Mouse (Mus musculus) limb, embryonic 12.5 days (tissue): ENCODE results near the gene Gpr89. TPM values are rescaled to one million over a fixed set of nuclear protein-coding genes. Genes with fewer than 3 reads are reported as not detected.

ENCODE experiments used
- ATAC-seq: fragments of 200-750 bp; cut with Nextera tagmentation; 2 replicates; pipeline ENCODE4 v1.8.0; 2017; ENCODE audit warnings: low read depth, moderate TSS enrichment; ENCODE audit not compliant: insufficient number of reproducible peaks, insufficient read depth, low FRiP score, low TSS enrichment
- H3K27ac ChIP-seq: fragments of 300-500 bp; sonication (generic); 2 replicates; pipeline ENCODE4 v1.5.1; 2016; ENCODE audit warnings: mild to moderate bottlenecking, moderate library complexity
- H3K27me3 ChIP-seq: fragments of 300-500 bp; sonication (generic); 2 replicates; pipeline ENCODE4 v1.6.1; 2016; ENCODE audit warnings: mild to moderate bottlenecking, moderate library complexity
- H3K36me3 ChIP-seq: fragments of 300-500 bp; sonication (generic); 2 replicates; pipeline ENCODE4 v1.6.1; 2016; ENCODE audit warnings: mild to moderate bottlenecking, moderate library complexity
- H3K4me1 ChIP-seq: fragments of 300-500 bp; sonication (generic); replicated peaks from 2 replicates; pipeline ENCODE4 v1.6.1; 2016
- H3K4me2 ChIP-seq: fragments of 300-500 bp; sonication (generic); 2 replicates; pipeline ENCODE4 v1.6.1; 2016; ENCODE audit warnings: mild to moderate bottlenecking, moderate library complexity
- H3K4me3 ChIP-seq: fragments of 300-500 bp; sonication (generic); replicated peaks from 2 replicates; pipeline ENCODE4 v1.5.1; 2016; ENCODE audit warnings: mild to moderate bottlenecking
- H3K9ac ChIP-seq: fragments of 300-500 bp; sonication (generic); replicated peaks from 2 replicates; pipeline ENCODE4 v1.6.1; 2016; ENCODE audit warnings: mild to moderate bottlenecking, moderate library complexity
- H3K9me3 ChIP-seq: fragments of 300-500 bp; sonication (generic); 2 replicates; pipeline ENCODE4 v1.6.1; 2016; ENCODE audit warnings: mild to moderate bottlenecking, moderate library complexity
- WGBS: fragments of 180-500 bp; shearing (Covaris S2); methylation state at CpG from one replicate; pipeline ENCODE4 v1.1.7; 2016; 5-methylcytosine and 5-hydroxymethylcytosine counted together
- polyA plus RNA-seq: library from polyadenylated mRNA; unstranded; fragments of >200 nt; fragmentation: Nextera tagmentation; extraction: Ambion mirVana; gene quantifications from 2 replicates; pipeline ENCODE4 v1.2.1, GENCODE M21; 2016

The Gpr89 gene
- polyA plus RNA-seq, 1 experiment from 2014 or later = 37.7 TPM

- 91% methylated on average over 7 of the region's 7 CpGs for WGBS
- Histone ChIP-seq H3K36me3 (peaks cover 63% of the 10 kb centered on the region), H3K27ac (no peak overlapping the region), H3K4me1 (no peaks in the 10 kb centered on the region), H3K27me3 (no peaks in the 10 kb centered on the region), H3K4me2 (no peak overlapping the region), H3K4me3 (no peak overlapping the region), H3K9ac (no peak overlapping the region), H3K9me3 (no peaks in the 10 kb centered on the region)
- no peak for ATAC-seq
These were observed 36.1 kb downstream of the Gpr89 start for GRCm38 (mm10) chr3:96869091-96869490.

- no peaks in the 10 kb centered on the region for H3K27me3 ChIP-seq
- H3K36me3 ChIP-seq = peaks cover 58% of the 10 kb centered on the region
- no peak overlapping the region for H3K9ac ChIP-seq
- H3K4me1 ChIP-seq = no peaks in the 10 kb centered on the region
- H3K27ac ChIP-seq = no peak overlapping the region
- no peak overlapping the region for H3K4me2 ChIP-seq
- WGBS = 87% methylated on average over 8 of the region's 8 CpGs
- no peak overlapping the region for H3K4me3 ChIP-seq
- H3K9me3 ChIP-seq = no peaks in the 10 kb centered on the region
- ATAC-seq = no peak
These were observed 36.6 kb downstream of the Gpr89 start for GRCm38 (mm10) chr3:96868566-96868965.

GRCm38 (mm10) chr3:96867863-96868262, 37.3 kb downstream of the Gpr89 start:
- no peak for ATAC-seq
- Histone ChIP-seq H3K27ac (no peak overlapping the region), H3K4me2 (no peak overlapping the region), H3K36me3 (peaks cover 51% of the 10 kb centered on the region), H3K27me3 (no peaks in the 10 kb centered on the region), H3K9ac (no peak overlapping the region), H3K4me3 (no peak overlapping the region), H3K4me1 (no peaks in the 10 kb centered on the region), H3K9me3 (no peaks in the 10 kb centered on the region)
- WGBS = 92% methylated on average over 3 of the region's 3 CpGs

GRCm38 (mm10) chr3:96860498-96860897, 44.6 kb downstream of the Gpr89 start:
- 89% methylated on average over 5 of the region's 5 CpGs for WGBS

GRCm38 (mm10) chr3:96855833-96856232, 49.3 kb downstream of the Gpr89 start:
- H3K36me3 ChIP-seq = no peaks in the 10 kb centered on the region
- no peak overlapping the region for H3K9ac ChIP-seq
- no peaks in the 10 kb centered on the region for H3K4me1 ChIP-seq
- no peak overlapping the region for H3K27ac ChIP-seq
- ATAC-seq = no peak
- no peaks in the 10 kb centered on the region for H3K27me3 ChIP-seq
- H3K4me2 ChIP-seq = no peak overlapping the region
- H3K9me3 ChIP-seq = no peaks in the 10 kb centered on the region
- 72% methylated on average over 3 of the region's 3 CpGs for WGBS
- H3K4me3 ChIP-seq = no peak overlapping the region

More at GRCm38 (mm10) chr3:96860498-96860897, 44.6 kb downstream of the Gpr89 start:
- Histone ChIP-seq H3K4me2 (no peak overlapping the region), H3K4me1 (no peaks in the 10 kb centered on the region), H3K4me3 (no peak overlapping the region), H3K36me3 (no peaks in the 10 kb centered on the region), H3K9ac (no peak overlapping the region), H3K27ac (no peak overlapping the region), H3K27me3 (no peaks in the 10 kb centered on the region), H3K9me3 (no peaks in the 10 kb centered on the region)
- no peak for ATAC-seq

GRCm38 (mm10) chr3:96854376-96854775, 50.8 kb downstream of the Gpr89 start:
- no peak for ATAC-seq
- no peaks in the 10 kb centered on the region for H3K36me3 ChIP-seq
- H3K27ac ChIP-seq = no peak overlapping the region
- no peak overlapping the region for H3K9ac ChIP-seq
- WGBS = 83% methylated on average over 4 of the region's 4 CpGs
- H3K4me2 ChIP-seq = no peak overlapping the region
- H3K27me3 ChIP-seq = no peaks in the 10 kb centered on the region
- no peaks in the 10 kb centered on the region for H3K9me3 ChIP-seq
- H3K4me1 ChIP-seq = no peaks in the 10 kb centered on the region
- no peak overlapping the region for H3K4me3 ChIP-seq

- Histone ChIP-seq H3K4me2 (no peak overlapping the region), H3K36me3 (no peaks in the 10 kb centered on the region), H3K27me3 (no peaks in the 10 kb centered on the region), H3K9ac (no peak overlapping the region), H3K4me3 (no peak overlapping the region), H3K27ac (no peak overlapping the region), H3K4me1 (peaks cover 5% of the 10 kb centered on the region), H3K9me3 (no peaks in the 10 kb centered on the region)
- WGBS = 81% methylated on average over 6 of the region's 6 CpGs
- no peak for ATAC-seq
These were observed 52.6 kb downstream of the Gpr89 start for GRCm38 (mm10) chr3:96852561-96852960.

- peaks cover 7% of the 10 kb centered on the region for H3K4me1 ChIP-seq
- no peak for ATAC-seq
- H3K4me3 ChIP-seq = no peak overlapping the region
- no peaks in the 10 kb centered on the region for H3K9me3 ChIP-seq
- no peak overlapping the region for H3K4me2 ChIP-seq
- no peaks in the 10 kb centered on the region for H3K36me3 ChIP-seq
- H3K27ac ChIP-seq = no peak overlapping the region
- H3K27me3 ChIP-seq = no peaks in the 10 kb centered on the region
- H3K9ac ChIP-seq = no peak overlapping the region
- WGBS = 73% methylated on average over 2 of the region's 2 CpGs
These were observed 55.9 kb downstream of the Gpr89 start for GRCm38 (mm10) chr3:96849168-96849727.

GRCm38 (mm10) chr3:96848470-96848869, 56.7 kb downstream of the Gpr89 start:
- no peak overlapping the region for H3K4me2 ChIP-seq
- no peak for ATAC-seq
- no peaks in the 10 kb centered on the region for H3K9me3 ChIP-seq
- H3K4me3 ChIP-seq = no peak overlapping the region
- 95% methylated on average over 7 of the region's 8 CpGs for WGBS
- no peaks in the 10 kb centered on the region for H3K36me3 ChIP-seq
- no peak overlapping the region for H3K27ac ChIP-seq
- H3K27me3 ChIP-seq = no peaks in the 10 kb centered on the region
- peaks cover 7% of the 10 kb centered on the region for H3K4me1 ChIP-seq
- no peak overlapping the region for H3K9ac ChIP-seq

GRCm38 (mm10) chr3:96847661-96848060, 57.5 kb downstream of the Gpr89 start:
- no peak overlapping the region for H3K4me3 ChIP-seq
- no peaks in the 10 kb centered on the region for H3K36me3 ChIP-seq
- H3K27me3 ChIP-seq = no peaks in the 10 kb centered on the region
- H3K9ac ChIP-seq = no peak overlapping the region
- no peak for ATAC-seq
- no peaks in the 10 kb centered on the region for H3K9me3 ChIP-seq
- no peak overlapping the region for H3K4me2 ChIP-seq
- H3K27ac ChIP-seq = no peak overlapping the region
- WGBS = 12% methylated on average over 6 of the region's 6 CpGs
- peaks cover 7% of the 10 kb centered on the region for H3K4me1 ChIP-seq

- H3K4me2 ChIP-seq = no peak overlapping the region
- H3K36me3 ChIP-seq = no peaks in the 10 kb centered on the region
- peaks cover 7% of the 10 kb centered on the region for H3K4me1 ChIP-seq
- no peaks in the 10 kb centered on the region for H3K9me3 ChIP-seq
- WGBS = 89% methylated on average over 12 of the region's 12 CpGs
- H3K27ac ChIP-seq = no peak overlapping the region
- ATAC-seq = no peak
- no peak overlapping the region for H3K4me3 ChIP-seq
- no peak overlapping the region for H3K9ac ChIP-seq
- H3K27me3 ChIP-seq = no peaks in the 10 kb centered on the region
These were observed 58.2 kb downstream of the Gpr89 start for GRCm38 (mm10) chr3:96846985-96847384.

- no peak overlapping the region for H3K9ac ChIP-seq
- no peak overlapping the region for H3K27ac ChIP-seq
- H3K4me1 ChIP-seq = peaks cover 7% of the 10 kb centered on the region
- no peaks in the 10 kb centered on the region for H3K36me3 ChIP-seq
- H3K4me2 ChIP-seq = no peak overlapping the region
- H3K4me3 ChIP-seq = no peak overlapping the region
- no peaks in the 10 kb centered on the region for H3K9me3 ChIP-seq
- WGBS = 86% methylated on average over 9 of the region's 9 CpGs
- ATAC-seq = no peak
- H3K27me3 ChIP-seq = no peaks in the 10 kb centered on the region
These were observed 59.3 kb downstream of the Gpr89 start for GRCm38 (mm10) chr3:96845806-96846205.
